Mouse (Mus musculus) hindbrain, embryonic 11.5 days (tissue): Measurements from ENCODE around the gene Hoxb9. TPM values are rescaled to one million over a fixed set of nuclear protein-coding genes. Genes with fewer than 3 reads are reported as not detected.
A peak's percentile ranks its signal among the peaks of the same experiment; 100 is the strongest.

Experiments used
- ATAC-seq: fragments of 200-750 bp; cut with Nextera tagmentation; 2 replicates; pipeline ENCODE4 v1.8.0; 2017; ENCODE audit warnings: mild to moderate bottlenecking, moderate TSS enrichment, moderate library complexity; ENCODE audit not compliant: low FRiP score
- DNase-seq: peaks from one replicate; pipeline ENCODE4 v3.0.0-alpha.2; 2015; ENCODE audit warnings: low spot score
- H3K27ac ChIP-seq: fragments of 300-500 bp; sonication (generic); 2 replicates; pipeline ENCODE4 v1.5.1; 2014; ENCODE audit warnings: mild to moderate bottlenecking, low read depth, low read length
- H3K27me3 ChIP-seq: fragments of 300-500 bp; sonication (generic); 2 replicates; pipeline ENCODE4 v1.6.1; 2014; ENCODE audit warnings: mild to moderate bottlenecking, low read length, moderate library complexity, mixed read lengths; ENCODE audit not compliant: control insufficient read depth, insufficient read depth
- H3K36me3 ChIP-seq: fragments of 300-500 bp; sonication (generic); 2 replicates; pipeline ENCODE4 v1.6.1; 2014; ENCODE audit warnings: mild to moderate bottlenecking, low read length, moderate library complexity, mixed read lengths; ENCODE audit not compliant: control insufficient read depth, insufficient read depth
- H3K4me1 ChIP-seq: fragments of 300-500 bp; sonication (generic); replicated peaks from 2 replicates; pipeline ENCODE4 v1.6.1; 2014; ENCODE audit warnings: low read length, mixed read lengths; ENCODE audit not compliant: control insufficient read depth, insufficient read depth
- H3K4me2 ChIP-seq: fragments of 300-500 bp; sonication (generic); replicated peaks from 2 replicates; pipeline ENCODE4 v1.6.1; 2014; ENCODE audit warnings: mild to moderate bottlenecking, low read depth, low read length
- H3K4me3 ChIP-seq: fragments of 300-500 bp; sonication (generic); 2 replicates; pipeline ENCODE4 v1.5.1; 2014; ENCODE audit warnings: low read depth, low read length
- H3K9ac ChIP-seq: fragments of 300-500 bp; sonication (generic); 2 replicates; pipeline ENCODE4 v1.6.1; 2014; ENCODE audit warnings: low read depth, low read length
- H3K9me3 ChIP-seq: fragments of 300-500 bp; sonication (generic); 2 replicates; pipeline ENCODE4 v1.6.1; 2016; ENCODE audit warnings: low read length; ENCODE audit not compliant: control insufficient read depth
- WGBS: fragments of 180-500 bp; shearing (Covaris S2); extraction: QIAGEN DNeasy Blood & Tissue Kit; methylation state at CpG from one replicate; pipeline ENCODE4 v1.1.7; 2014; 5-methylcytosine and 5-hydroxymethylcytosine counted together
- polyA plus RNA-seq: library from polyadenylated mRNA; unstranded; fragments of >200 nt; fragmentation: Nextera tagmentation; extraction: Ambion mirVana; gene quantifications from 2 replicates; pipeline ENCODE4 v1.2.1, GENCODE M21; 2014

Hoxb9 gene
- polyA plus RNA-seq, 1 experiment from 2014 or later = 0.80 TPM

DNA sequence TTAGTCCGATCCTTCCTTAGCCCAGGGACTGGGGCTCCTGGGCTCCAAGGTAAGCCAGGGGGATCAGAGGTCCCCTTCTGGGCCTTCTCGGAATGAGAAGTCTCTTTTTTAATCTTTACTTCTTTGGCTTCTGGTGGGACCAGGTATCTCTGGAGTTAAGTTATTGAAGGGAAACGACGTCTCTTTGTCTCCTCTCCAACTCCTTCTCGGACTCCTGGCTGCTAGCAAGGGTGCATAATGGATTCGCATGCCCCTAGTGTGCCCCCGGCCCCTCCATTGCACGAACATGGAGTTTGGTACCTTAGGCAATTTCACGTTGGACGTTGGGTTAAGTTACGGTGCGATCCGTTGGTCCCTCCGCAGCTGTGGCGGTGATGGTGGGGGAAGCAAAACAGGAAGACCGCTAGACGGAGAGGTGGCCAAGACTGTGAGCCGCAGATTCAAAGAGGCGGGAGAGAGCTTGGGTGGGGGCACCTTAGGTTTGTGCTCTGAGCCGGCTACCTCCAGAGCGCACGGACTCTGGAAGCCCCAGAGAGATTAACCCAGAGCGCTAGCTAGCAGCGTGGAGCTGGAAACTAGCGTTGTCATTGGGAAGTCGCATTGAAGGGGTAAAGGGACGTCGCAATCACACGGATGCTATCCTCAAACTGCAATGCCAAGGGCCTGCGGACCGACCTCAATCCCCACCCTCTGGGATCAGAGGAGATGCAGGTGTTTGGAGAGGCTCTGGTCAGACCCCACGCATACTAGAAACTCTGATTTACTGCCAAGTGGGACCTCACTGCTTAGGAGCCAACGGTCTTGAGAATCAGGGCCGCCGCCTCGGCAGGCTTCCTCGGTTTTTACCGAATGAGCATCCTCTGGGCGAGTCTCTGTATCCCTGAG lies 15.9 kb upstream of the Hoxb9 start:
- H3K9ac ChIP-seq = no peak overlapping the region
- under 1% methylated on average over 39 of the region's 39 CpGs for WGBS
- no peak overlapping the region for H3K27ac ChIP-seq
- ATAC-seq (no peak), DNase-seq (peak; percentile 59)
- no peak overlapping the region for H3K4me2 ChIP-seq
- H3K9me3 ChIP-seq = no peaks in the 10 kb centered on the region
- H3K27me3 ChIP-seq = peaks cover 99% of the 10 kb centered on the region
- H3K4me3 ChIP-seq = no peak overlapping the region
- H3K36me3 ChIP-seq = no peaks in the 10 kb centered on the region
- no peaks in the 10 kb centered on the region for H3K4me1 ChIP-seq

DNA sequence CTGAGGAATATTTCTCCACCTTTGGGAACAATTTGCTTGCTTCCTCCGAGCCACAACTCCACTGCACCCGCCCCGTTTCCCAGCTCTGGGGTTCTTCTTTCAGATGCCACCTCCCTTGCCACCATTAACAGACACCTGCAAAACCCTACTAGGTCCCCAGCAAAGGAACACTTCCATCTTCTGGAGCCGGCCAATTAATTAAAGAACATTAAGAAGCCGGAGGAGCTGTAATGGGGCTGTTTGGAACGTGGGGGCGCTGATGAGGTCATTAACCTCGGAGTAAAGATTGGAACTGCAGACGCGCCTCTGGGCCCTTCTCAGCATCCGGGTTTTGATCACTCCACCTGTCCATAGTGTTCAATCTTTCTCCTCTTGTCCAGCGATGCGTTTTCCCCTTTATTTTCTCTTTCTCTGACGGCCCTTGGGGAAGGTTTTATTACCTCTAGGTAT lies 15.2 kb upstream of the Hoxb9 start:
- Histone ChIP-seq H3K27me3 (peaks cover 99% of the 10 kb centered on the region), H3K4me1 (no peaks in the 10 kb centered on the region), H3K9me3 (no peaks in the 10 kb centered on the region), H3K27ac (no peak overlapping the region), H3K36me3 (no peaks in the 10 kb centered on the region), H3K9ac (no peak overlapping the region), H3K4me3 (no peak overlapping the region), H3K4me2 (no peak overlapping the region)
- 2% methylated on average over 14 of the region's 14 CpGs for WGBS
- DNase-seq (no peak), ATAC-seq (no peak)

DNA sequence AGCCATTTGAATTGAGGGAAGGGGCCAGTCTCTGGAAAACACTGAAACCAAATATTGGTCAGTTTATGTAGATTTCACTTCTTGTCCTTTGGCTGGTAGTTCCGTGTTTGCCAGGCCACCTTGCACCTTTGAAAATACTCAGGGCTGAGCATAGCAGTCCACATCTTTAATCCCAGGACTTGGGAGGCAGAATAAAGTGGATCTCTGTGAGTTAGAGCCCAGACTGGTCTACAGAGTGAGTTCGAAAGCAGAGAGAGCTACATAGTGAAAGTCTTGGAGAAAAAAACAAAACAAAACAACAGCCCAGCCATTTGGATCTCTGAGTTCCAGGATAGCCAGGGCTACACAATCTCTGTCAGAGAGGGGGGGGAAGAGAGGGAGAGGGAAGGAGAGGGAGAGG lies 14.1 kb upstream of the Hoxb9 start:
- no peak for ATAC-seq
- WGBS = 25% methylated on average over 2 of the region's 2 CpGs
- no peaks in the 10 kb centered on the region for H3K4me1 ChIP-seq
- H3K9ac ChIP-seq = no peak overlapping the region
- peaks cover 100% of the 10 kb centered on the region for H3K27me3 ChIP-seq
- H3K36me3 ChIP-seq = no peaks in the 10 kb centered on the region
- H3K9me3 ChIP-seq = no peaks in the 10 kb centered on the region
- H3K4me3 ChIP-seq = no peak overlapping the region
- H3K27ac ChIP-seq = no peak overlapping the region
- peak; percentile 19 for DNase-seq
- H3K4me2 ChIP-seq = no peak overlapping the region

DNA sequence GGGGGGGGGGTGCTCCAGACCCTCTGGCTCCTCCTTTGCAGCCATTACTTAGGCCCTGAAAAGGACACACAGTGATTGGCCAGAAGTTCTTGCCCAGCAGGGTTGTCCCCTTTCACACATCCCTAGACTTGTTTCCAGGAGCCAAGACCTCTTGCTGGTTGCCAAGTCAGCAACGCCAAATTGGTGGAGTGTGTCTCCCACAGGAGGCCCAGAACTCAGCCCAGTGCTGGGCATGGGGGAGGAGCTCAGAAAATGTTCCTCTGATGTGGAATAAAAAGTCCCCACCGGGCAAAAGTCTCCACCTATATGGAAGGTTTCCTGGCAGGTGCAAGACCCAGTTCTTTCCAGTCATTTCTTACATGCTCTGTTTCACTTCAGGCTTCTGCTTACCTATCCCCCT lies 12.2 kb upstream of the Hoxb9 start:
- H3K4me2 ChIP-seq = no peak overlapping the region
- H3K4me3 ChIP-seq = no peak overlapping the region
- H3K27me3 ChIP-seq = peaks cover 100% of the 10 kb centered on the region
- H3K36me3 ChIP-seq = no peaks in the 10 kb centered on the region
- no peaks in the 10 kb centered on the region for H3K9me3 ChIP-seq
- DNase-seq = no peak
- no peak overlapping the region for H3K27ac ChIP-seq
- no peak overlapping the region for H3K9ac ChIP-seq
- ATAC-seq = no peak
- no peaks in the 10 kb centered on the region for H3K4me1 ChIP-seq
- 0% methylated on average over 2 of the region's 2 CpGs for WGBS

DNA sequence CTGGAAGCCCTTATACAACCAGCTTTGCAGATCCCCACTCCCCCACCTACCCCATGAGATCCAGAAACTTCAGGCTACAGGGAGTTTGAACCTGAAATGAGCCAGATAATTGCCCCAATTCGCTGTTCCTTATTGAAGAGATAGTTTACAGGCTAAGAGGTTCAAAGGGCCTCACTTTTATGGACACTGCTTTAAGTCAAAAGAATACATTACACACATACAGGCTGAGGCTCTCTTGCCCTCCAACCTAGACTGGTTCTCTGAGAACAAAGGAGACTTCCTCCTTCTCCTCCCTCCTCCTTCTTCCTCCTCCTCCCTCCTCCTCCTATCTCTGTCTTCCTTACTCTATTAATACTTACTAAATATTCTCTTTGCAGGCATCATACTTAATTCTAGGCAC lies 11.7 kb upstream of the Hoxb9 start:
- 0% methylated on average over 1 of the region's 1 CpGs for WGBS
- Histone ChIP-seq H3K27me3 (peaks cover 100% of the 10 kb centered on the region), H3K4me1 (no peaks in the 10 kb centered on the region)

DNA sequence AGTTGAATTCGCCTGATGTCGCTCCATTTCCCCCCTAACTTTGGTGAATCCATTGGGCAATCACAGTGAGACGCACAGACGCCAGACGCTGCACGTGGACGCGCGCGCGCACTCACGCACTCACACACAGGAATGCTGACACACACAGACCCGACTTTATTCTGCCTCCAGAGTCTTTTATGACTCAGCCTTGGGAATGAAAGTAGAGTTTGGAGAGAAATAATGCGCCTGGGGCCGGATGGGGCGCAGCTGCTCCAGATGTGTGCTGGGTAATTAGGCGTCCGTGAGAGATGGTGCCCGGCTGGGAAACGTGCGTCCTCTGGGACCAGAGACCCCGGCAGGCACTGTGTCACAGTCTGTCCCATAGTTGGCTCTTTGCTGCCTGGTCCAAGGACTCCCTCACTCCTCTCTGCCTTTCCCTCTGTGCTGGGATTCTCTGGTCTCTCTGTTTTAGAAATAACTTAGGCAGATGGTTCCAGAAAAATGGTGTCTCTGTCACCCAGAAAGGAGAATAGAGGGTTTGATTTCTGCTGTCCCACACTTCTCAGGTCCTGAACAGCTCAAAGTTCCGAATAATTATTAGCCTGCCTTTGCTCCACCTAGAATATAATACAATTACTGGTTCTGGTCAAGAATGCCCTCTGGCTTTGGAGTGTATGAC lies 10.8 kb upstream of the Hoxb9 start:
- H3K36me3 ChIP-seq = no peaks in the 10 kb centered on the region
- ATAC-seq (no peak), DNase-seq (peak; percentile 36)
- H3K4me1 ChIP-seq = no peaks in the 10 kb centered on the region
- H3K27ac ChIP-seq = no peak overlapping the region
- WGBS = 2% methylated on average over 23 of the region's 23 CpGs
- H3K4me3 ChIP-seq = no peak overlapping the region
- no peaks in the 10 kb centered on the region for H3K9me3 ChIP-seq
- peaks cover 100% of the 10 kb centered on the region for H3K27me3 ChIP-seq
- no peak overlapping the region for H3K9ac ChIP-seq
- H3K4me2 ChIP-seq = no peak overlapping the region

More for the DNA sequence above, 11.7 kb upstream of the Hoxb9 start:
- Histone ChIP-seq H3K9ac (no peak overlapping the region), H3K9me3 (no peaks in the 10 kb centered on the region), H3K4me3 (no peak overlapping the region), H3K27ac (no peak overlapping the region), H3K4me2 (no peak overlapping the region), H3K36me3 (no peaks in the 10 kb centered on the region)
- peak; percentile 8 for DNase-seq
- no peak for ATAC-seq

DNA sequence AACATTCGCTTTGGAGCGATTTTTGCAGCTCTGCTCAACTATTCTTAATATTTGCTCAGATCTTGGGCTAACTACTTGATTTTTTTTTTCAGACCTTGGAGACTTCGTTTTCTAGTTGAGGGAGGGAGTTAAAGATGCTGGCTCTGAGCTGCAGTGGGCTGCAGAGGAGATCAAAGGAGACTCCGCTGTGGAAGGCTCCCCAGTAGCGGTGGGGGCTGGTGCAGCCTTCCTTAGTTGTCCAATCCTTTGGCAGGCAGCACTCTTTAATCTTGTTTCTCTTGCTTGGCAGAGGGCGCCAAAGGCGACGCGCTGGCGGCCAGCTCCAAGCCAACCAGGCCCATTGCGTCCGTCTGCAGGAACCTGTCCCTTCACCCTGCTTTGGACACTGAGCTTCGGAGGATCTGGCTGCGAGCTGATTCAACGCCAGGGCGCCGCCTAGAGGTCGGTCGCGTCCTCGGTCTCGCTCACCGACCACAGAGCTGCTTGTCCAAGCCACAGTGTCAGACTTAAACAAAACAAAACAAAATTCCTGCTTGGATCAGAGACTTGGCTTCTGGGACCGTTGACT lies 9.8 kb upstream of the Hoxb9 start:
- H3K4me1 ChIP-seq = no peaks in the 10 kb centered on the region
- no peak overlapping the region for H3K4me3 ChIP-seq
- WGBS = 1% methylated on average over 24 of the region's 24 CpGs
- H3K36me3 ChIP-seq = no peaks in the 10 kb centered on the region
- DNase-seq (peak; percentile 89), ATAC-seq (no peak)
- H3K9ac ChIP-seq = no peak overlapping the region
- H3K4me2 ChIP-seq = no peak overlapping the region
- no peak overlapping the region for H3K27ac ChIP-seq
- peaks cover 100% of the 10 kb centered on the region for H3K27me3 ChIP-seq
- H3K9me3 ChIP-seq = no peaks in the 10 kb centered on the region

DNA sequence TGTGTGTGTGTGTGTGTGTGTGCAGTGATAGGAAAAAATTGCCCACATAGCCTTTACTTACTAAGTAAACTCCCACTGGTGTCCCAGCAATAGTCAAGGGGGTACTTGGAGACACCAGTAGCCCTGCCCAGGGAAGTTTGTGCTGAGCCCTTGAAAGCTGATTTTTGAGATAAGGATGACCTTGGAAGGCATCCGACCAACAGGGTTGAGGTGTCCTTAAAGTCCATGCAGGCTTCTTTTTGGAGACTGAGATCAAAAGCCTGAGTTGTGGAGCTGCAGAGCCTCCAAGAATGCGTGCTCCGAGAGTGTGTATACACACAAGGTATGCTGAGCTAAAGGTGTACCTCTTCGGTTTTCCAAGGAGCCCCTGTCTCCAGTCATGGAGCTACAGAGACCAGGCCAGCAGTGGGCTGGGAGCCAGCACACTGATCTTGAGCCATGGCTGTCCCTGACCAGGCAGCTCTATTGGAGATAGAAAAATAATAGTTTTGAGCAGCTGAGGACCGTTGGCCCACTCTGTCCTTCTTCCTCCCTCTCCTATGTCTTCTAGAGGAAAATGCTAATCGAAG lies 8.9 kb upstream of the Hoxb9 start:
- H3K27me3 ChIP-seq = peaks cover 100% of the 10 kb centered on the region
- no peaks in the 10 kb centered on the region for H3K4me1 ChIP-seq
- H3K9me3 ChIP-seq = no peaks in the 10 kb centered on the region
- ATAC-seq (no peak), DNase-seq (peak; percentile 32)
- H3K9ac ChIP-seq = no peak overlapping the region
- H3K27ac ChIP-seq = no peak overlapping the region
- no peak overlapping the region for H3K4me2 ChIP-seq
- no peak overlapping the region for H3K4me3 ChIP-seq
- H3K36me3 ChIP-seq = no peaks in the 10 kb centered on the region
- 9% methylated on average over 6 of the region's 6 CpGs for WGBS
